8 mouse cellular contexts compared by ENCODE assay signal in the genomic region with DNA sequence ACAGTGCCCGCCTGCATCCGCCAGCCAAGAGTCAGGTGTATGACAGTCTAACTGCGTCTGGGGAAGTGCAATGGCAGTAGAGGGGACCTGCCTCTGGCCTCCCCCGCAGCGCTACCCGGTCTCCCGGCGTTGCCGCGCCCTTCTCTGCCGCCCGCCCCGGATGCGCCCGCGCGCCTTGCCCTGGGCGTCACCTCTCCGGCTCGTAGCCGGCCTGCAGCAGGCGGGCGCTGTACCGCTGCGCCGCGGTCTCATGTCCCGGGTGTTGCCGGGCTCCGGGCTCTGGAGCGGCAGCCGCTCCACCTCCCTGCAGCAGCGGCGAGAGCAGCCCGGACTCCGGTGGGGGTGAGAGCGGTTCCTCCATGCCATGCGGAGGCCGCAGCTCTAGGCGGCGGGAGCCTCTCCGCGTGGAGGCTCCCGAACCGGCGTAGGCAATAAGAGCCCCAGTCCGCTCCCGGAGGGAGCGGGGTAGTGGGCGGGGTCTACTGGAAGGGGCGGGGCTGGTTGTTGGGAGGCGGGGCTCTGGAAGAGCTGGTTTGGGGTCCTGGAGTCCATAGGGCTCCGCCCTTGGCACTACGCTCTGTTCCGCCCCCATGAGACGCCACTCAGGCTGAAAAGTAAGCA. TPM values are rescaled to one million over a fixed set of nuclear protein-coding genes. Genes with fewer than 3 reads are reported as not detected.
DNase-seq lines count a peak whose midpoint lies in the region; ATAC-seq lines count a peak whose summit lies in the region.

A gene (minus strand): TSS at position 484 of the 621 bp plus-strand sequence.

- H3K36me3 ChIP-seq in forebrain, embryonic 16.5 days (ENCODE audit: control insufficient read depth, insufficient read depth): no peaks in the 10 kb centered on the region
- no peaks in the 10 kb centered on the region for H3K36me3 ChIP-seq in hindbrain, embryonic 10.5 days

- no peak within 1 kb of the TSS for H3K27ac ChIP-seq in forebrain, embryonic 16.5 days (ENCODE audit: low read length)
- H3K27ac ChIP-seq in hindbrain, embryonic 10.5 days: peak within 1 kb of the TSS; percentile 79

- H3K4me1 ChIP-seq in forebrain, embryonic 16.5 days (replicated peaks; ENCODE audit: control insufficient read depth, insufficient read depth, low read length): peaks cover 34% of the 10 kb centered on the region
- H3K4me1 ChIP-seq in hindbrain, embryonic 10.5 days (replicated peaks): peaks cover 56% of the 10 kb centered on the region

- DNase-seq in MN1 (ENCODE audit: low spot score): peak; percentile 69
- peak; percentile 62 for DNase-seq in cerebellum, adult 11 months
- peak; percentile 90 for DNase-seq in hindbrain, embryonic 10.5 days (ENCODE audit: low spot score)
- DNase-seq in layer of hippocampus, postnatal 14 days (ENCODE audit: low spot score in 2 of 2): peak; percentile 42 to 48
- peak; percentile 91 for DNase-seq in lung, postnatal 36 days
- DNase-seq in retina, postnatal 7 days (ENCODE audit: low read depth, low spot score): peak; percentile 87
- peak; percentile 69 to 77 for DNase-seq in urinary bladder, postnatal 36 days (ENCODE audit: low spot score in 2 of 2)

- no peaks in the 10 kb centered on the region for H3K9me3 ChIP-seq in forebrain, embryonic 16.5 days (ENCODE audit: control insufficient read depth, low read length)
- H3K9me3 ChIP-seq in hindbrain, embryonic 10.5 days: no peaks in the 10 kb centered on the region

- peak within 1 kb of the TSS; percentile 94 for H3K4me2 ChIP-seq in forebrain, embryonic 16.5 days (ENCODE audit: low read length)

- H3K4me3 ChIP-seq in forebrain, embryonic 16.5 days (replicated peaks; ENCODE audit: low read length): peak within 1 kb of the TSS; percentile 71
- peak within 1 kb of the TSS; percentile 71 for H3K4me3 ChIP-seq in hindbrain, embryonic 10.5 days

- under 1% methylated on average over 56 of the region's 56 CpGs for WGBS in forebrain, embryonic 16.5 days
- WGBS in hindbrain, embryonic 10.5 days: under 1% methylated on average over 56 of the region's 56 CpGs

- ATAC-seq in forebrain, embryonic 16.5 days: peak; percentile 63

- peaks cover 10% of the 10 kb centered on the region for H3K27me3 ChIP-seq in forebrain, embryonic 16.5 days (replicated peaks; ENCODE audit: control insufficient read depth, insufficient read depth, low read length)
- H3K27me3 ChIP-seq in hindbrain, embryonic 10.5 days (ENCODE audit: insufficient read depth, poor library complexity, severe bottlenecking): peaks cover 51% of the 10 kb centered on the region

- peak within 1 kb of the TSS; percentile 72 for H3K9ac ChIP-seq in forebrain, embryonic 16.5 days (replicated peaks; ENCODE audit: low read depth, low read length)

RNA-seq across cellular contexts. Expression of the gene that starts here (rescaled TPM):
- 63.3 and 74.5 TPM in 2 replicates for polyA plus RNA-seq in forebrain, embryonic 16.5 days (2015; fragmentation: Nextera tagmentation; extraction: Ambion mirVana)
- 40.5 and 48.4 TPM in 2 replicates for polyA plus RNA-seq in hindbrain, embryonic 10.5 days (2016; fragmentation: Nextera tagmentation; extraction: Ambion mirVana)
- total RNA-seq in layer of hippocampus, postnatal 14 days (2021): 10 to 100 TPM; 59.5 to 62.0 TPM
